Mouse (Mus musculus) mesoderm, embryonic 11.5 days (tissue): ENCODE data around the gene Fcgr4.
A peak's percentile ranks its signal among the peaks of the same experiment; 100 is the strongest.

ENCODE experiments used
- DNase-seq: peaks from one replicate; pipeline ENCODE4 v3.0.0-alpha.2; 2012; ENCODE audit warnings: low read depth, low spot score

Gene Fcgr4

DNA sequence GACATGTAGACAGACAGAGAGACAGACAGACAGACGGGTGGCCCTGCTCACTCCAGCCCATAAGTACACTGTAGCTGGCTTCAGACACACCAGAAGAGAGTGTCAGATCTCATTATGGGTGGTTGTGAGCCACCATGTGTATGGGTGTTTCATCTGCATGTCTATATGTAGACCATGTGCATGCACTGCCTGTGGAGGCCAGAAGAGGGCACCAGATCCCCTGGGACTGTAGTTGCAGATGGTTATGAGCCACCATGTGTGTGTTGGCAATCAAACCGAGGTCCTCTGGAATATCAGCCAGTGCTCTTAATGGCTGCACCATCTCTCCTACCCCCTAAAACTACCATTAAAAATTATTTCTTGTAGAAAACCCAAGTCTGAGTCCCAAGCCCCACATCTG is 11.8 kb upstream of the Fcgr4 start:
- DNase-seq = peak; percentile 9

DNA sequence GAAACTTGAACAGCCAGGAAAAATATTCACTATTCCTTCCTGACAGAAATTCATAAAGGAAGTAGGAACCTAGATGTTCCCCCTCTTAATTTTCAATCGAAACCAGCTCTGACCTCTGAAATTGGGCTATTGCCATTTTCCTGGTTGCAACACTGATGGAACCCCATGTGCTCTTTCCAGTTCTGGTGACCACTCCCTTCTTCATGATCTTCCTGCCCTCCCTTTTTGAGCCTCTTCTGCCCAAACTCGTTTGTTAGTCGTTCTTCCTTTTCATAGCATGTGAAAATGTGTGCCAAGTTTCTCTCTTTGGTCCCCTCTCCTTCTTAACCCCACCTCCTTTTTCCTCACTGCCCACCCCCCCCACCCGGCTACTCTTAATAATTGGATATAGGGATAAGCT is 7.0 kb upstream of the Fcgr4 start:
- DNase-seq = no peak

DNA sequence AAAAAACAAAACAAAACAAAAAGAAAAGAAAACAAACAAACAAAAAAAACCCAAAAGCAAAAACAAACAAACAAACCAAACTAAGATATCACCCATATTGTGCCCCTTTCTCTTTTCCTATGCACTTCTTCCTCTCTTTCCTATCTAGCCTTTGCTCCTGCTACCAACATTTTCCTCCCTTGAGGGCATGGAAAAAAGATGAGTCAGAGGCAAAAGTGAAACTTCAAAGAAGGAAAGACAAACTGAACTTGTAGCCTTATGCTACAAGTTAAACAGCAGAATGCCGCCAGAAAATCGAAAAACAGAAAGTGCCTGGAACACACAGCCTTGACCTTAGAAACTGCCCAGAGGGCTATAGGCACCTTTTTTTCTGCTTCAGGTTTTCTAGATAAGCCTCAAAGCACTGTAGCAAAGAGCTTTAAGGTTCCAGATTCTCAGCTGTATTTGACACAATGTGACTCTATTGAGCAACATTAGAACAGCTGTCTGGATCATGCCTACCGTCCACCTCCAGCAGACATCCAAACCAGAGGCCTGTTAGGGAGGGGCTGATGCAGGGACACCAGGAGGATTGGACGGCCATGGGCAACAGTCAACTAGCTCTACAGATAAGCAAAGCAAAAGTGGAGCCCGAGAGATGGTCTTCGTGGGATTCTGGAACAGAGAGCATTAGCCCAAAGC is 1.9 kb upstream of the Fcgr4 start:
- DNase-seq = no peak

DNA sequence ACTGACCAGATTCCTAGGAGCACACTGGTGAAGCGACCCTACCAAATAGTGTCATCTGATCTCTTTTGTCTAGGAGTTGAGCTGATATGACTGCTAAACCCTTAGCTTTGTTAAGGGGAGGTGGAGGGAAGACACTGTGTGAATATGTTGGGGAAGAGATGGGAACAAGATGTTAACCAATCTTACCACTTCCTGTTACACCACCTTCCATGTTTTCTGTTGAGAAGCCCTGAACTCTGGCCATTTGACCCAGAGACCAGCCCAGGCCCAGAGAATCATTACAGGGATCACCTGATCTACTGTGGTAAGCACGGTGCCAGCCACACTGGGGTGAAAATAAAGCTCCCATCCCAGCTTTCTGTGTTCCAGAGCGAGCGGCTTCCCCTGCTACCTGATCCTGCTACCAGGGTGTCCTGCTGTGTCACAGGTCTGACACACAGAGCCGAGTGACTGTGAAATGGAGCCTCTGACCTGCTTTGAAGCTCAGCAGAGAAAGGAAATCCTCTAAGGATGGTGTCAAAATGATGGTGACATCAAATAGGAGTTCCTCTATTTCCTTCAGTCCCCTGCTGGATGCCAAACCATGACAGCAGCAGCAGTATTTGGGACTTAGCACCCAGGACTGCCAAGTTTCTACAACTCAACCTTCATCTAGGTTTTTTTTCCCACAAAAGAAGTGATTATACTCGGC is 1.1 kb upstream of the Fcgr4 start:
- DNase-seq = no peak

DNA sequence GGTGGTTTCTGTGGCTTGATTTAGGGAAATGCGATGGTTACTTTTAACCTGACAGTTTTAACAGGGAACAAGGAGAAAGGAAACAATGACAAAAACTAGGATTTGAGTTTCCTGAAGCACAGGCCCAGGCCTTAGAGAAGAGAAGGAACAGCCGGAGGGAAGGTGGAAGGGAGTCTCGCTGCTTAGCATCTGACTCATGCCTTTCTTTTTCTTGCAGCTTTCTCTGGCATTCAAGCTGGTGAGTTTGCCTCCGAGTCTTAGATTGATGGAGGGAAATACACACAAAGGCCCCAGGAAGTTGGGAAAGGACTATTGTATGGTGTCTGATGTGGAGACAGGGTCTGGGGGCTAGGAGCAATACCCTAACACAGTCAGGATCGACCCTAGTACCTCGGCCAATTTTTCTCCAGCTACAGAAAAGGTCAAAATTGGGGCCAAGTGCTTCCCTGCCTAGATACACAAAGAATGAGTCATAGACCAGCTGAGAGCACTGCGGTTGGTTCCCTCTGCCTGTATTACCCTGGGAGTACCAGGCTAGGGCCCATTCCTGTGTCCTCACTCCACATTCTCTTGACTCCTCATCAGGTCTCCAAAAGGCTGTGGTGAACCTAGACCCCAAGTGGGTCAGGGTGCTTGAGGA is 711 bp downstream of the Fcgr4 start:
- no peak for DNase-seq

DNA sequence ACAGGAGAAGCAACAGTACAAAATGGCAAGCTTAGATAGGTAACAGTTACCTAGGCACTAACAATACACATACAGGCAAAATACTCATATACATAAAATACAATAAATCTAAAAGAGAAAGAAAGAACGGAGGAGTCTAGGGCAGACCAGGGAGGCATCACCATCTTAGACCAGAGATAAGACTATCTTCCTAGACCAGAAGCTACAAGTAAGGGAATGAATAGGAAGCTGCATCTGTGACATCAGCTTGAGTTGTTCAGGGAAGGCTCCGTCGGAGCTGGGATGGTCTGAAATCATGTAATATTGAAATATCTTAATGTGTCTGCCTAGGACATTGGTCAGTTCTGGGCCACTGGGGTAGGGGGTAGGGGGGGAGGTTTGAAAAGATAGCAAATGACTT is 13.0 kb downstream of the Fcgr4 start:
- no peak for DNase-seq

DNA sequence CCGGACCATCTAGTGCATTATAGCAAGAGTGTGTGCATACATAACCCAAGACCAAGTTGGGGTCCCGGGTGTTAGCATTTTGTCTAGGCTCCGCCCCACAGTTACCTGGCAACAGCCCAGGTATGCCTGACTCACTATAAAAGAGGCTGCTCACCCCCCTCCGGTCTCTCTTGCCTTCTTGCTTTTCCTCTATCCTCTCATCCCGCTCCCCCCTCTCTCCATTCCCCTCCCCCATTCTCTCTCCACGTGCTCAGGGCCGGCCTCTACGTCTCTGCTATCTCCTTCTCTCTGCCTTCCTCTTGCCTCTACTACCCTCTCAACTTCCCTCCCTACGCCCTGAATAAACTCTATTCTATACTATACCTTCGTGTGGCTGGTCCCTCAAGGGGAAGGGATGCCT is 14.0 kb downstream of the Fcgr4 start:
- no peak for DNase-seq

DNA sequence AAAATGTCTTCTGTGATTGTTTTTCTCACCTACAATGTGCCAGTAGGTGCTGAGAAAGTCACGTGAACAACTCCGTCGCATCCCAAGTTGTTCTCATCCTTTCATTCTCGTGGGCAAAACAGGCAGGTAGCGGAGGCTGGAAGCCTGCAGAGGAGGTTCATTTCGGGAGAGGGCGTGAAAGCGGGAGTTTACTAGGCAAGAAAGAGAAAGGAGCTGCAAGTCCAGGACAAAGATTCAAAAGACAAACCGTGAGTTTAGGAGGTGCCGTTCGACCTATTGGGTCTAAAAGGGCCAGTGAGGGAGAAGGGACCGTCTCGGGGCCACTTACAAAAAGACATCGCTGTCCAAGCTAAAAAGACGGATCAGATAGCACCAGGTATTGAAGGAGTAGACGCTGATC is 14.5 kb downstream of the Fcgr4 start:
- no peak for DNase-seq

DNA sequence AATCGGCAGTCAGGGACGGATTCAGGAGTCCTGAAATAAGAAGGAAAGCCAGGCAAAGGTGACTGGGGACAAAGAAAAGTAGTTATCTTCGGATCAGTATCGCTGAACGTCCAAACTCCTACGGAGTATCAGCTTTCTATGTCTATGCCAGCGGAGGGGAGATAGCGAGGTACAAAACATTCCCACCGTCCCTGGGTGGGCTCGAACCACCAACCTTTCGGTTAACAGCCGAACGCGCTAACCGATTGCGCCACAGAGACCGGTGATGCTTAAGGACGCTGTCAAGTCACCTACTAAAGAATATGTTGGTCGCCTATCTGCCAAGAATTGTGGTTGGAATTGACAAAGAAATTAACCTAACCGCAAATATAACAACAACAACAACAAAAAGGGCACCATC is 15.0 kb downstream of the Fcgr4 start:
- DNase-seq = peak; percentile 86

DNA sequence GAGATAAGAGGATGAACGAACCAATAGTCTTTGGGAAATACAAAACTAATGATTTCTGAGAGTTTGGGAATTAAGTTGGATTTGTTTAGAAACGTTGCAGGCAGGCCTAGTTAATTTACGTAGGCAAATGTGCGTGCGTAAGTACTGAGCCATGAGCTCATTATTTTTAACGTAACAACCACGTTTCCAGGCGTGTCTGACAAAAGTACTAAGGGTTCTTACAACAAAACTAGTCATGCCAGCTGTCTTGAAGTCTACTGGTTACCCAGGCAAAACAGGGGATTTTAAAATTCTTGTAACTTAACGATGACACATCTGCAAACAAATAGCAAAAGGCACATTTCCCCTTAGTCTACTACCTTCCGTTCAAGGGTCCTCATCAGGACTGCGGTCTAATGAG is 15.5 kb downstream of the Fcgr4 start:
- DNase-seq = peak; percentile 12

DNA sequence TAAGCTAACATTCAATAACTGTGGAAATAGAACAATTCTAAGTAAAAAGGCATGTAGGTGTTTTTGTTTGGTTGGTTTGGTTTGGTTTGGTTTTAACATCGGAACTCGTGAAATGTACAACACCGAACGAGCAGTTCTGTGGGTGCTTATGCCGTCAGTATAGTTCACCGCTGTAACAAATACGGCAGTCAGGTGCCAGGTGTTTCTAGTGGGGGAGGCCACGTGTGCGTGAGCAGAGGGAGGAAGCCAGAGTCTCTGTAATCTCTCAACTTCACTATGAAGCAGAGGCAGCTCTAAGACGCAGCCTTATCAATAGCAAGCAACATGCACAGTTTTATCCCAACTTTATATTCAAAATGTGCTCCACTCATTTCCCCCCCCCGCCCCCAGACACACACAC is 16.9 kb downstream of the Fcgr4 start:
- no peak for DNase-seq

DNA sequence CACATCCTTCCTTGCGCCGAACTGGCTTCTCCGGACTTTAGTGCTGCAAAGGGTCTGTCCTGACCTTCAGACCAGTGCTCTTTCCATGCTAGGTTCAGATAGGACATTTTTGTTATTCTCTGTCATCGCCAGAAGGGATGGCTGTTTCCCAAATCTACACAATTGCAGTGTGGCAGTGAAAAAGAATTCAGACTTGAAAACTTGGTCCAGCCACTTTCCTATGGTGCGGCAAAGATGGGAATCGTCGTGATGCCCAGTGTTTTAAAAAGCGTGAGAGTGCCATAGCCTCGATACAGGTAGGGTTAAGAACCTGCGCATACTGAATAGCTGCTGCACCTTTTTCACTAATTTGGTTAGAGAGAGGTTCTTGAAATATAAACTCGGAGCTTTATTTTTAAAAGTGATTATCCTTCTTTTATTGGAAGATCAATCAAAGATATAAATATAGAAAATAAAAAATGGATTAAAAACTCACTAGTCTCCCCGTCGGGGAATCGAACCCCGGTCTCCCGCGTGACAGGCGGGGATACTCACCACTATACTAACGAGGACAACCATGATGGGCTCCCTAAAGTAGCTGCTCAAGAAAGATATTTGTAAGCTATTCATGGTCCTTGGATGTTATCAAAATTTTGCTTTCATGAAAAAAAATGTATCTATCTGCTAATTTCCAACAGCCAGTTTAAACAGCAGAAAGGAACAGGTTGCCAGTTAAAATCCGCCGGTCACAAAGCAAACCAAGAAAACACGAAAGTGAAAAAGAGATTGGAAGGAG is 18.0 kb downstream of the Fcgr4 start:
- DNase-seq = peak; percentile 77

DNA sequence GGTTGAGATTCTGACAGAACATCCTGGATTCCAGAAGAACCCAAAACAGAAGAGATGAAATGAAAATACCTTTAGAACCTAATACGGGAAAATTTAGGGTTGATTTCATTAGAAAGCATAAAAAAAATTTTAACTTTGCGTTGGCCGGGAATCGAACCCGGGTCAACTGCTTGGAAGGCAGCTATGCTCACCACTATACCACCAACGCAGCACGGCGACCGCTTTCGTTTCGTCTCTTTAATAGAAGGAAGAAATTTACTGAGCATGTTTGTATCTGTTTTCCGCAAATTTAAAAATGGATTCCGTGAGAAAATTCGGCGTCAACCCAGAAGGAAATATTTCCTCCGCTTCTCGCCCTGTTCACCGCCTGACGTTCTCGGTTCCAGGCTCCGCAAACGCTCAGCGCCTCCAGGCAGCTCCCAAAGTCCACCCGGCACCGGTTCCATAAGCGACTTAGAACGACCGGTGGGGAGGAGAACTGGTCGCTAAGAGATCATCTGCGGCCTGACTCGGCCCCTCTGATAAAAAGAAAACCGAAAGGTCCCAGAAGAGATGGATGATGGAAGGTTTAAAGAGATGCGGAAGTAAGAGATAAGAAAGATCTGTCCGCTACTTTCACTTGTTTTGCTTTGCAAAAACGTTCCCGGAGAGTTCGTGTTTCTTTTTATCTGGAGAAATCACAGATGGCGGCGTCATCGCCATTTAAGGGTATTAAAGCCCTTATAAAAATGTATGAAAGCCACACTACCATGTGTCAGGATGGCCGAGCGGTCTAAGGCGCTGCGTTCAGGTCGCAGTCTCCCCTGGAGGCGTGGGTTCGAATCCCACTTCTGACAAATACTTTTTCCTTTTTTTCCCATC is 19.4 kb downstream of the Fcgr4 start:
- peak; percentile 86 for DNase-seq

DNA sequence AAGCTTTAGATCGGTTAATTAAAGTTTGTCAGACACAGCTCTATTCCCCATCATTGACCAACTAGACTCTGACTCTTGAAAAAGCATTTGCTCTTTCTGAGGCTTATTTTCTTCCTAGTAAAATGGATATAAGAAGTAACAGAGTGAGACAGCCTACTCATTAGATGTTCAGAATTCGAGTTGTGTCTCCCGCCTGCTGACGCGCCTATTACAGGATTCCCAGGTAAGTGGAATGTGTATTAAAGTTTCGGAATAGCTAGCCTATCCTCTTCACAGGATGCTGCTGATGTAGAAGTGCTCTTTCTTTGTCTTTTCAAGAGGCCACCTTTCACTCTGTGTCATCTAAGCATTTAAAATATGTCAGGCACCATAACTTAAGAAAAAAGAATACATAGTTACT is 20.4 kb downstream of the Fcgr4 start:
- peak; percentile 58 for DNase-seq

DNA sequence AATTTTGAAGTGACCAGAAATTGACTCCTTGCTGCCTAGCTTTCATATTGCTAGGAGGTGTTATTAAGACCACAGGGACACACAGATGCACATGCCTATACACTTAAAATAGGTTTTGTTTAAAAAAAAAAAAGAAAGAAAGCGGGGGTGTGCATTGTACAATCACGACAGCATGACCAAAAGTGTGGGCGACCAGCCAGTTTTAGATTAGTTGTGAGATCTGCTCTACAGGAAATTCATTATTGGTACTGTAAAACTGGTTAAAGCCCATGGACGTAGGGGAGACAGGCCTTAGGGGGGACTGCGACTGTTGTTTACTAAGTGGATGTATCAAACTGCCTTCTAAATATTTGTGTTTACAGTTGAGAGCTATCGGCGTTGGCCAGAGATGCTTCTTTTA is 21.2 kb downstream of the Fcgr4 start:
- no peak for DNase-seq

DNA sequence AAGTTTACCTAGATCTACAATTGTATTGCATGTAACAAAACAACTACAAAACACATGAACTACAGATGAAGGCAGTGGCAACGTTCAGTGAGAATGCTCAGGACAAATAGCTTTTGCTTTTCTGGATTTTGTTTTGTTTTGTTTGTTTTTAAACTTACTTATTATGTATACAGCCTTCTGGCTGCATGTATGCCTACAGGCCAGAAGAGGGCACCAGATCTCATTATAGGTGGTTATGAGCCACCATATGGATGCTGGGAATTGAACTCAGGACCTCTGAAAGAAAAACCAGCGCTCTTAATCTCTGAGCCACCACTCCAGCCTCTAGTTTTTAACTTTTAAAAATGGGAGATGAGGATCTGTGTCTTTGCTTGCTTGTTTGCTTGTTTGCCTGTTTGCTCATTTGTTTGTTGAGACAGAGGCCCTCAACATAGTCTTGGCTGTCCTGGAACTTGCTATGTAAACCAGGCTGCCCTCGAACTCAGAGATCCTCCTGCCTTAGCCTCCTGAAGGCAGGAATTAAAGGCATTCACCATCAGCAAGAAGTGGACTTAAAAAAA is 25.0 kb downstream of the Fcgr4 start:
- DNase-seq = no peak

DNA sequence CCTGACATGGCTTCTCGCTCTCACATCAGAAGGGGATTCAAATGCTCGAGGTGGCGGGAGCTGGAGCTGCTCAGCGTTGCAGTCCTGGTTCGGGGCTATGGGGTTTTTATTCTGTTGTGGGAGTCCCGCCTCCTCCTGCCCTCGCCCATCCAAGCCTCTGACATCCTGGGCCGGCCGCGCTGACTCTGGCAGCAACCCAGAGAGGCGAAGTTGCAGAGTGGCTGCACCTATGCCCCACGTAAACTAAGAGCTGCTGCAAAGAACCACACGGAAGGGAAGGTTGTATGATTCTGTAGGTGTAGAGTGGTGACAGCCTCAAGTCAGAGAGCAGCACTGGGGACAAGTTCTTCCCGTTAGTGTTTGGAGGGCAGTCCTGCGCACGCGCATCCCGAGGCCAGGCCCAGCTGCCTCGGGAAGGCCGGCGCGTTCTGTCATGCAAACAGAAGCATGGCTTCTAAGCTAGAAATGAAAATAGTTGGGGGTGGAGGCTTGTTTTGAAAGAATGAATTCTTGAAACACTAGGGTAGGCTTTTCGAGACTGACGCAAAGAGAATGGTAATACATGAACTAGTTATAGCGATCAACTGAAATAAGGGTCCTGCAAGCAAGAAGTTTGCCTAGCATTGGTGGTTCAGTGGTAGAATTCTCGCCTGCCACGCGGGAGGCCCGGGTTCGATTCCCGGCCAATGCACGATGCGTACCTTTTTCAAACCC is 25.8 kb downstream of the Fcgr4 start:
- DNase-seq = peak; percentile 88

DNA sequence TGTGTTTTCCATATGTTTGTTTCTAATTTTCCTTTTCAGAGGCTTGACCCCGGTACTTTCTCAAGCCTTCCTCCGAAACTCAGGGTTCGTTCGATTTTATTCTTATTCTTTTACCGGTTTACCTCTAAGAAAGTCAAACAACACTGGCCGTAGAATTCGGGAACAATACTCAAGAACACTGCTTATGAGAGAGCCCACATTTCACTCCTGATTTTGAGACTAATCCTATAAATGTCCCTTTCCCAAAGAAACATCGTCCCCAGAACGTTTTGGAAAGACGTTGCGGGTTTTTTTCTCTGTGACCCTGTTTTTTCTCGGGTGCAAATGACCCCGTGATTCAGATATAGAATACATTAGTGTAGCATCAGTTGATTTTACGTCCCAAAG is 26.4 kb downstream of the Fcgr4 start:
- DNase-seq = peak; percentile 23

DNA sequence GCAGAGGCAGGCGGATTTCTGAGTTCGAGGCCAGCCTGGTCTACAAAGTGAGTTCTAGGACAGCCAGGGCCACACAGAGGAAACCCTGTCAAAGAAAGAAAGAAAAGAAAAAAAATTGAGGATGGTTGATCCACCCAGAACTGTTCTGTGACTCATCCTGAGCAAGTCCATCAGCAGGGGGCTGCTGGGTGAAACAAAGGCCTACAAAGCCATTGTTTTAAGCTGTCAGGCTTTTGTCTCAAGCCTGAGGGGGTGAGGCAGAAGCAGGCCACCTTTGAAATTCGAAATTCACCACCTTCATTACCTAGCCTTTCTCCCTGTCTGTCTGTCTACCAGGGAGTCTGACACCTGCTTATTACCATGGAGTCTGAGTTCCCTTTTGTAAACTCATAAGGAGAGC is 27.8 kb downstream of the Fcgr4 start:
- DNase-seq = no peak

DNA sequence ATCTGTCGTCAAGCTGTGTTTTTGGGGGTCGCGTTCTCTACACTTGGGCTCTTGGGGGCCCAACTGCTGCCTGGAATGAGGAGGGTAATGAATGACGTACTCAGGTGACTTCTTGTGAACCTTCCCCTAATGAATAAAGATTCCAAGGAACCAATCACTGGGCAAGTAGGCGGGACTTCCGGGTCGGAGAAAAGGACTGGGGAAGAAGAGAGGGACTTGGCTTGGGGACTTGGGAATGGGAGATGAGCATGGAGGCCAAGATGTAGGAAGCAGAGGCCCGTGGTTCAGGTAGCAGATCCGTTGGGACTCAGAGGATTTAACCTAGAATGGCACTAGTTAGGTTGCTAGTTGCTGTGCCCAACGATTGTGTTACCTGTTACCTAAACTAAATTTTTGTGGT is 30.5 kb downstream of the Fcgr4 start:
- no peak for DNase-seq
